Mouse (Mus musculus): ENCODE measurements around the gene 4930432K21Rik. TPM values are rescaled to one million over a fixed set of nuclear protein-coding genes. Genes with fewer than 3 reads are reported as not detected.

The 4930432K21Rik gene
- total RNA-seq (2021) = not detected
- long read RNA-seq, experiment 1 = 0 reads
- long read RNA-seq, experiment 2, partial matches to known transcripts = 0 of 1 reads
- long read RNA-seq, experiment 2, other reads (novel, unspliced or antisense) = 0 of 1 reads

- peak; percentile 93 for DNase-seq
Measured at GRCm38 (mm10) chr8:84147769-84148530, at the start of gene 4930432K21Rik, which contains the start of gene Cc2d1a. TSS of gene 4930432K21Rik (plus strand) at chr8:84148025. TSS of gene Cc2d1a (minus strand) at chr8:84147936.

- no peak for DNase-seq
Measured at GRCm38 (mm10) chr8:84098376-84098775, 49.4 kb upstream of the 4930432K21Rik start.

GRCm38 (mm10) chr8:84101476-84102270 is 46.2 kb upstream of the 4930432K21Rik start:
- DNase-seq = no peak

- DNase-seq = no peak
Measured at GRCm38 (mm10) chr8:84103601-84104000, 44.2 kb upstream of the 4930432K21Rik start.

GRCm38 (mm10) chr8:84104221-84104620 is 43.6 kb upstream of the 4930432K21Rik start:
- no peak for DNase-seq

GRCm38 (mm10) chr8:84104697-84105609 is 42.9 kb upstream of the 4930432K21Rik start, which contains the start of gene Dcaf15:
TSS of gene Dcaf15 (minus strand) at chr8:84104768.
- DNase-seq = peak; percentile 98

GRCm38 (mm10) chr8:84105676-84106075 is 42.1 kb upstream of the 4930432K21Rik start:
- no peak for DNase-seq

- DNase-seq = no peak
Measured at GRCm38 (mm10) chr8:84106216-84107040, 41.4 kb upstream of the 4930432K21Rik start.

- DNase-seq = no peak
Measured at GRCm38 (mm10) chr8:84115646-84116045, 32.2 kb upstream of the 4930432K21Rik start.

- DNase-seq = no peak
Measured at GRCm38 (mm10) chr8:84122151-84122550, 25.7 kb upstream of the 4930432K21Rik start.

GRCm38 (mm10) chr8:84125656-84126055 is 22.2 kb upstream of the 4930432K21Rik start, which contains the start of gene Podnl1:
TSS of gene Podnl1 (plus strand) at chr8:84125989.
- DNase-seq = no peak

GRCm38 (mm10) chr8:84126742-84127141 is 21.1 kb upstream of the 4930432K21Rik start:
- no peak for DNase-seq

GRCm38 (mm10) chr8:84127202-84127901 is 20.5 kb upstream of the 4930432K21Rik start:
- DNase-seq = no peak

- no peak for DNase-seq
Measured at GRCm38 (mm10) chr8:84128277-84128676, 19.5 kb upstream of the 4930432K21Rik start.

- peak; percentile 28 for DNase-seq
Measured at GRCm38 (mm10) chr8:84130806-84131205, 17.0 kb upstream of the 4930432K21Rik start.

GRCm38 (mm10) chr8:84132225-84132624 is 15.6 kb upstream of the 4930432K21Rik start:
- no peak for DNase-seq

GRCm38 (mm10) chr8:84137848-84138247 is 10.0 kb upstream of the 4930432K21Rik start:
- DNase-seq = no peak

GRCm38 (mm10) chr8:84140838-84141237 is 7.0 kb upstream of the 4930432K21Rik start:
- DNase-seq = no peak

GRCm38 (mm10) chr8:84144636-84145245 is 3.1 kb upstream of the 4930432K21Rik start:
- no peak for DNase-seq
